In the genomic region with DNA sequence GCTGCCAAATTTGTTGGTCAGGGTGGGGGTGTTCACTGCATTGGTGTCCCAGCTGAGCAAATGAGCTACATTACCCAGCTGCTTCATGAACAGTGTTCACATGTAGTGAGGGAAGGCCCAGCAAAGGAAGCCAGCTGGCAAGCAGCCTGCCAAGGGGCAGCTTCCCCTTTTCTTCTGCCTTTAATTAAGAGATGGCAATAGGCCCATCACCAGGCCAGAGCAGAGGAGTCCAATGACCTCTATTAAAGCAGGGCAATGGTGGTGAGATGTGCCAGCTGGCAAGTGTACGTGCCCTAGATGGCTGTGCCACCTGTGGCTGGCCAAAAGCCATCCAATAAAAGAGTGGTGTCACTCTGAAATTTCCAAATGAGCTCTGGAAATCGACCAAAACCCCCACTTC, we compare ENCODE assay signal across 9 mouse cellular contexts.
DNase-seq lines count a peak whose midpoint lies in the region; ATAC-seq and TF ChIP-seq lines count a peak whose summit lies in the region.
"Had no signal": no experiment of that assay in that cellular context is flagged by ENCODE, and none has a peak within 500 bp of the region (broad histone marks: within the 10 kb centered on the region; RNA-seq: fewer than 3 reads in every experiment).

No protein-coding gene starts in this region.

- 64% methylated on average over 2 of the region's 2 CpGs for WGBS in midbrain, postnatal 0 days

- no peak overlapping the region for H3K27ac ChIP-seq in midbrain, postnatal 0 days (ENCODE audit: low read depth, low read length)
- H3K27ac ChIP-seq: macrophage had no signal

- DNase-seq in cerebellum, postnatal 10 days, result peak; percentile 84 to 91
- no peak for DNase-seq in cerebellum, adult 11 months
- DNase-seq in brain, embryonic 18.5 days (ENCODE audit: low read depth, low spot score), result peak; percentile 54
- peak; percentile 55 for DNase-seq in layer of hippocampus, adult 11-12 months (ENCODE audit: low spot score)
- DNase-seq in midbrain, postnatal 0 days (ENCODE audit: low spot score), result peak; percentile 92
- DNase-seq in adrenal gland, adult 2 months, result no peak
- DNase-seq in urinary bladder, adult 2 months (ENCODE audit: low spot score), result no peak
- no peak for DNase-seq in thymus, postnatal 25 days

- ATAC-seq in midbrain, postnatal 0 days (ENCODE audit: low FRiP score), result peak; percentile 62; the same call in 1 of the 2 replicates

- H3K4me1 ChIP-seq in midbrain, postnatal 0 days (ENCODE audit: insufficient read depth, low read length), result no peaks in the 10 kb centered on the region

- no peaks in the 10 kb centered on the region for H3K9me3 ChIP-seq in midbrain, postnatal 0 days (ENCODE audit: low read length)

- no peak for TF ChIP-seq CTCF in midbrain, postnatal 0 days (IDR thresholded peaks at IDR 0.05)

- H3K9ac ChIP-seq in midbrain, postnatal 0 days (replicated peaks; ENCODE audit: low read length, poor library complexity, severe bottlenecking), result no peak overlapping the region

- H3K36me3 ChIP-seq in midbrain, postnatal 0 days (ENCODE audit: insufficient read depth, low read length), result no peaks in the 10 kb centered on the region

- H3K4me2 ChIP-seq in midbrain, postnatal 0 days (ENCODE audit: low read depth, low read length, poor library complexity, severe bottlenecking), result no peak overlapping the region

- no peak overlapping the region for H3K4me3 ChIP-seq in midbrain, postnatal 0 days (ENCODE audit: low read depth, low read length)

- no peaks in the 10 kb centered on the region for H3K27me3 ChIP-seq in midbrain, postnatal 0 days (ENCODE audit: insufficient read depth, low read length)

Comparison
In these comparisons a context has a peak if more than half of its experiments do, and no peak if none do; other contexts are left out.
1. DNase-seq: peak in cerebellum, postnatal 10 days (2 of 2), brain, embryonic 18.5 days (single experiment), layer of hippocampus, adult 11-12 months (single experiment) and midbrain, postnatal 0 days (single experiment); none in cerebellum, adult 11 months (single experiment), adrenal gland, adult 2 months (single experiment), urinary bladder, adult 2 months (single experiment) and thymus, postnatal 25 days (single experiment).